Mouse (Mus musculus): ENCODE measurements at regions not wholly inside any gene's neighbourhood (a gene's known extent, or its start where the extent isn't known, plus 50 kb on each side); places are given as distances from the start of the nearest gene placed in this dataset.

DNA sequence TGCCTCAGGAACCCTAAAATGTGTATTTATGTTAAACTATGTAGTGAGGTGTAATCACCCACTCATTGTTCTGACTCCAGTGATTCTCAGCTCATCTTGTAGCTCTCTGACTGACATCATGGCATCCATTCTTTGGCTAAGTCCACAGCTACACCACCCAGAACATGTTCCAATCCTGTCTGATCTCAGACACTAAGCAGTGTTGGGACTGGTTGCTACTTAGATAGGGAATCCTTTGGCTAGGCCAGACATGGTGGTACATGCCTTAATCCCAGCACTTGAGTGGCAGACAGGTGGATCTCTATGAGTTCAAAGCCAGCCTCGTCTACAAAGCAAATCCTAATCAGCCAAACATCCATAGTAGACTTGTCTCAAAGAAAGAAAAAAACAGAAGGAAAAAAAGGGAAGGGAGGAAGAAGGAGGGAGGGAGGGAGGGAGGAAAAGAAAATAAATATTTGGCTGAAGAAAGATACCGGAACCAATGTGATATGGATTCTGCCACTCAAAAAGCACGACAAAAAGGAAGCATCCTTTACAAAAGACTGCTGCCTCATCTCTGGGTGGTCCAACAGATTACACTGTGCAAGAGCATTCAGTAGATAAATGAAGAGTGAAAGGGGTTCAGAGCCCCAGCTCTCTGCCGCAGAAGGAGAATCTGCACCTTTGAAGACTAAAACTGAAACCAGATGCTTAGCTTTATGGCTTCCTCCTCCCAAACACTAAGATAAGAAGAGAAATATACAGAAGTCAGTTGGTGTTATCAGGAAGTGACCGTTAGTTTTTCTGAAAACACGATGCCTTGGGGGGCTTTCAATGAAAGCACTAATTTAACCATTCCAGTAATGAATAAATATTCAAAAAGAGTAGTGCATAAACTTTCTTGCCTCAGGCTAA, 51.5 kb upstream of the Med13 start:
- no peaks in the 10 kb centered on the region for H3K9me3 ChIP-seq
- H3K27me3 ChIP-seq, result no peaks in the 10 kb centered on the region
- ATAC-seq (replicated peaks), result no peak
- 66% methylated on average over 6 of the region's 6 CpGs for WGBS
- no peaks in the 10 kb centered on the region for H3K36me3 ChIP-seq
- peaks cover 13% of the 10 kb centered on the region for H3K4me1 ChIP-seq
- H3K9ac ChIP-seq (replicated peaks), result no peak overlapping the region
- H3K4me3 ChIP-seq, result no peak overlapping the region
- no peak overlapping the region for H3K27ac ChIP-seq (replicated peaks)
- no peak overlapping the region for H3K4me2 ChIP-seq (replicated peaks)

DNA sequence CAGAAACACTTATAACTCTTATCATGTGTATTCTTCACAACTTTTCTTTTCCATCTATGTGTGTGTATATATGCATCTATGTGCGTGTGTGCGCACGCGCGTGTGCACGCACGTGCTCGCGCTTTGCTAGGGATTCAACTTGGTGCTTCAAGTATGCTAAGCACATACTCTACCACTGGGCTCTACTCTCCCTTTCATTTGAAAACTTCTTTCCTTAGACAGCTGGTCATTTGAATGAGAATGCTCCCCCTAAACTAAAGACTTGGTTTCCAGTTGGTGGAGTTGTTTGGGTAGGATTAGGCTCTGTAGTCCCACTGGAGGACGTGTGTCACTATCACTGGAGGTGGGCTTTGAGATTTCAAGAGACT, 52.2 kb upstream of the Med13 start:
- peaks cover 13% of the 10 kb centered on the region for H3K4me1 ChIP-seq
- H3K4me3 ChIP-seq, result no peak overlapping the region
- ATAC-seq (replicated peaks), result no peak; the same call in 1 of the 2 replicates
- H3K36me3 ChIP-seq, result no peaks in the 10 kb centered on the region
- no peak overlapping the region for H3K27ac ChIP-seq (replicated peaks)
- H3K4me2 ChIP-seq (replicated peaks), result no peak overlapping the region
- no peaks in the 10 kb centered on the region for H3K9me3 ChIP-seq
- H3K27me3 ChIP-seq, result no peaks in the 10 kb centered on the region
- no peak overlapping the region for H3K9ac ChIP-seq (replicated peaks)
- WGBS, result 70% methylated on average over 10 of the region's 10 CpGs

DNA sequence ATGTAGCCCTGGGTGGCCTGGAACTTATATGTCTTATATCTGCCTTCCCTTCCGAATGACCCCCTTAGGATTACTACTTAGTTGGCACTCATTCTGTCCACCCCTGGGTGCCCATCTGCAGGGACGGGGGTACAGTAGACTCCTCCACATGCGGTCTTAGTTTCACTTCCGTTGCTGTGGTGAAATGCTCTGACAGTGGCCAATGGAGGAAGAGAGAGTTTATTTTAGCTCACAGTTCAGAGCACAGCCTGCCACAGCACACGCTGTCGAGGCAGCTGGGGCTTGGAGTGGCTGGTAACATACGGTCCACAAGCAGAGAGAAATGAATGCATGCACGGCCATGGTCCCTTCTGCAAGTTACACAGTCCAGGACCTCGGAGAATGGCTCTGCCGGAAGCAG, 53.1 kb upstream of the Med13 start:
- H3K36me3 ChIP-seq, result no peaks in the 10 kb centered on the region
- ATAC-seq (replicated peaks), result no peak
- H3K4me2 ChIP-seq (replicated peaks), result no peak overlapping the region
- no peaks in the 10 kb centered on the region for H3K9me3 ChIP-seq
- no peak overlapping the region for H3K27ac ChIP-seq (replicated peaks)
- H3K4me1 ChIP-seq, result peaks cover 13% of the 10 kb centered on the region
- no peaks in the 10 kb centered on the region for H3K27me3 ChIP-seq
- no peak overlapping the region for H3K4me3 ChIP-seq
- 86% methylated on average over 10 of the region's 10 CpGs for WGBS
- no peak overlapping the region for H3K9ac ChIP-seq (replicated peaks)

DNA sequence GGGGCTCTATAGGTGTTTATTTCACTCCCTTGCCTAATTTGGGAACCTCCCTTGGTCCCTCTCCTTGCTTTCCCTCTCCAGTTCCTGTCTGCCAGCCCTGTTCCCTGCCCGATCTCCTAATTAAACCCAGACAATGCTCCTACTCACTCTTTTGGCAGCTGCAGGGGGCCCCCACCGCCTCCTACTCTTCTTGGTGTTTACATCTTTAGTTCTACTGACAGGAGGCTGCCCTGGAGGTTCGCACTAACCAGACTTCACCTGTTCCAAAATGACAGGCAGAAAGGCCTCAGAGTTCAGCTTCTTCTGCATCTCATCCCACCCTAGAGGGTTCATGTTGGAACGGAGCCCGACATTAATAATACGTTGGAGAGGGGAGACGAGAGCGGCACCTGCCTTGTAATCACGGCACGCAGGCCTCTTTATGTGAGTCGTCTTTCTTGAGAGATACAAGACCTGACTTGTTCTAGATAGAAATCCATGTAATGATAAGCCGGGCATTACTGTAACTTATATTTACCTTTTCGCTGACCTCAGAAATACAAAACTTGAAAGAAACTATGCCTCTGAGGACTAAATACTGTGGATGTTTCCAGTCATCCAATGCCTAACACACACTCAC, 55.5 kb upstream of the Med13 start:
- Histone ChIP-seq H3K36me3 (no peaks in the 10 kb centered on the region), H3K4me2 (replicated peaks) (0 out of 2 replicates have a peak overlapping the region, but pooled peaks have one; percentile 1), H3K9me3 (no peaks in the 10 kb centered on the region), H3K27ac (replicated peaks) (peak overlapping the region; percentile 44), H3K9ac (replicated peaks) (no peak overlapping the region), H3K27me3 (no peaks in the 10 kb centered on the region), H3K4me1 (peaks cover 27% of the 10 kb centered on the region), H3K4me3 (no peak overlapping the region)
- WGBS, result 17% methylated on average over 13 of the region's 13 CpGs
- ATAC-seq (replicated peaks), result peak; percentile 67

DNA sequence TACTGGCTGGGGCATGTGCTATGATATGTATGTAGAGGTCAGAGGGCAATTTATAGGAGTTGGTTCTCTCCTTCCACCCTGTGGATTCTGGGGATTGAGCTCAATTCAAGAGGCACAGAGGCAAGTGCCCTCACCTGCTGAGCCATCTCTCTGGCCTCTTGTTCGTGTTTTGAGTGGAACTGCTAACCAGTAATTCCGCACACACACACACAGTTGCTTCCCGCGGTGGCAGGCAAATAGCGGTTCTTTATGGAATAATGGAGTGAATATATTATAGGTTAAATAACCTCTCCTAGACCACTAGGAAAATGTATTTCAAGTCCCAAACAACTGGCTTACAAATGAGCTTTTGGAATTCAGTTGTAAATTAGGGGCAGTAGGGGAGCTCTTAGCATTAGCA, 59.1 kb upstream of the Med13 start:
- no peak overlapping the region for H3K27ac ChIP-seq (replicated peaks)
- H3K27me3 ChIP-seq, result no peaks in the 10 kb centered on the region
- H3K4me3 ChIP-seq, result no peak overlapping the region
- peaks cover 27% of the 10 kb centered on the region for H3K4me1 ChIP-seq
- no peaks in the 10 kb centered on the region for H3K36me3 ChIP-seq
- 19% methylated on average over 5 of the region's 5 CpGs for WGBS
- H3K4me2 ChIP-seq (replicated peaks), result no peak overlapping the region
- H3K9me3 ChIP-seq, result no peaks in the 10 kb centered on the region
- H3K9ac ChIP-seq (replicated peaks), result no peak overlapping the region
- ATAC-seq (replicated peaks), result no peak

DNA sequence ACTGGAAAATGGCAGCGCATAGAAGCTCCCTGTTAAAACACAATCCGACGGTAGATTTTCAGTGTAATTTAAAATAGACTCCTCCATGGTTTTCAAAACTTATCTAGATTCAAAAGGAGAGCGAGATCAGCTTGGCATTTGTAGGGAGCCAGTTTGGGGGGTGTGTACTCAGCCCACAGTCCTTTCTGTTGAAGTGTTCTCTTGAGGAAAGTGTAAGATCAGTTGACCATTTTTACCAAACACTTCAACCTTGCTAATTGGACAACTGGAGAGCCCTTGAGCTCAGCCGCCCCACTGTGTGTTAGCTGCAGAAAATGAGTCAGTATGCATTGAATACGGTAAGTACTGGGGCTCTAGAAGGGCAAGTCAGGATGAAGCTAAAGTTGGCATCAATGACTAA, 59.8 kb upstream of the Med13 start:
- H3K27ac ChIP-seq (replicated peaks), result 0 out of 2 replicates have a peak overlapping the region, but pooled peaks have one; percentile 6
- H3K27me3 ChIP-seq, result no peaks in the 10 kb centered on the region
- H3K4me1 ChIP-seq, result peaks cover 27% of the 10 kb centered on the region
- no peak overlapping the region for H3K4me2 ChIP-seq (replicated peaks)
- no peaks in the 10 kb centered on the region for H3K36me3 ChIP-seq
- WGBS, result 36% methylated on average over 6 of the region's 6 CpGs
- no peak overlapping the region for H3K4me3 ChIP-seq
- H3K9ac ChIP-seq (replicated peaks), result no peak overlapping the region
- no peak for ATAC-seq (replicated peaks)
- H3K9me3 ChIP-seq, result no peaks in the 10 kb centered on the region

DNA sequence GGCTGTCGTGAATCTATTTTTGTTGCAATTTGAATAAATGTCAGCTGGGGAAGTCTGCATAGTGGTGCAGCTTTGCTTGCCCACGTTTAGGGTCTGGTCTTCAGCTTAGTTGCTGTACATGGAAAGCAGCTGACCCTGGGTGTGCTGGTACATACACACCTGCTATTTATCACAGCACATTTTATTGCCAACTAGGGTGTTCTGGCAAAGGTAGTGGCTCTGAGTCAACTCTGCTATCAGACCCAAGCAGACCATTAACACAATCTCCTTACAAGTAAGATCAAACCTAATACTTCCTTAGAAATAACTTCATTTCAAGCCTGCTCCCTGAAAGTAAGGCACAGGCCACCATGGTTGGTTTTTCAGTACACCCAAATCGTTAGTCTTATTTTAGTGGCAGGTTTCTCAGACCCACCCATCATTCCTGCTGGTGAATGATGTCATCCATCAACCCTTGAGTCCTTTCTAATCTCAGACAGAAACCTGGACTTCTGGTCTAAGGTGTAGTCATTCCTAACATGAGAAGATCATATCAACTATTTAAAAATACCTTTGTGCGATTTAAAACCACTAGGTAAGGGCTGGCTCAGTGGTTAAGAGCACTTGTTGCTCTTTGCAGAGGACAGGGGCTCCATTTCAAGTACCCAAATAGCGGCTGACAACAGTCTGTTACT, 62.5 kb upstream of the Med13 start:
- Histone ChIP-seq H3K27ac (replicated peaks) (no peak overlapping the region), H3K4me1 (peaks cover 14% of the 10 kb centered on the region), H3K9me3 (no peaks in the 10 kb centered on the region), H3K27me3 (no peaks in the 10 kb centered on the region), H3K9ac (replicated peaks) (no peak overlapping the region), H3K4me2 (replicated peaks) (no peak overlapping the region), H3K4me3 (no peak overlapping the region), H3K36me3 (no peaks in the 10 kb centered on the region)
- 84% methylated on average over 5 of the region's 5 CpGs for WGBS
- ATAC-seq (replicated peaks), result no peak

DNA sequence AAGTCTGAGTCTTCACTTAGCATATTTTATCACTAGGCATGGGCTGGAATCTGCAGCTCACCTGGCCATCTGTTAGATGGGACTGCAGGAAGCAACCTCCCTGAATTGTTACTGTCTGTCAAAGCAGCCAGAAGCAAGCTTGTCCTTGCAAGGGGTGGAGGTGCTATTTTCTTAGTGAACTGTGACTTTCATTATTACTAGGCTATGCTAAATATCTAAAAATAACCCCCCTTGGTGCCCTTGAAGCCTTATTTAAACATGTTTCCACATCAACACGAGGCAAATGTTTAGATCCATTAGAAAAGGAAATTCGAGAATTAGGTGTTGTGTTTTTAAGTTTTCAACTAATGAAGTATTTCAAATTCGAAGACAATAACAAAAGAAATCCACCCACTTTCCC, 55.5 kb upstream of the Rnft1 start:
- Histone ChIP-seq H3K27me3 (no peaks in the 10 kb centered on the region), H3K27ac (replicated peaks) (peak overlapping the region; percentile 37; the same call in 1 of the 2 replicates), H3K4me1 (peaks cover 11% of the 10 kb centered on the region), H3K36me3 (no peaks in the 10 kb centered on the region), H3K4me2 (replicated peaks) (no peak overlapping the region), H3K9me3 (no peaks in the 10 kb centered on the region), H3K4me3 (no peak overlapping the region), H3K9ac (replicated peaks) (no peak overlapping the region)
- 69% methylated on average over 3 of the region's 3 CpGs for WGBS
- ATAC-seq (replicated peaks), result no peak

DNA sequence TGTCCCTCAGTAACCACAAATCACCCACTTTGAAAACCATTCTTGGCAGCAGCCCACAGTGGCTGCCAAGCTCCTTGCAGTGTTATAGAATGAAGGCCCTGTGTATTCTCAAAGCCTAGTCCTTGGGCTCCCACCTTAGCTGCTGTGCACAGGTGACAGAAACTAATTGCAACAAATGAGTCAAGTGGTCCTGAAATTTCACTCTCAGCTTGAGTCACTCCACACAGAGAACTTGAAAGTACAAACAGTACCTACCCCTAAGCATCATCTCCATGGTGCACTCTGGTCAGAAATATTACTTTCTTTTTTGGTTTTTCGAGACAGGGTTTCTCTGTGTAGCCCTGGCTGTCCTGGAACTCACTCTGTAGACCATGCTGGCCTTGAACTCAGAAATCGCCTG, 54.2 kb upstream of the Rnft1 start:
- Histone ChIP-seq H3K9me3 (no peaks in the 10 kb centered on the region), H3K4me3 (no peak overlapping the region), H3K9ac (replicated peaks) (no peak overlapping the region), H3K4me2 (replicated peaks) (no peak overlapping the region), H3K27ac (replicated peaks) (no peak overlapping the region), H3K27me3 (no peaks in the 10 kb centered on the region), H3K36me3 (no peaks in the 10 kb centered on the region), H3K4me1 (peaks cover 13% of the 10 kb centered on the region)
- ATAC-seq (replicated peaks), result no peak
- 95% methylated on average over 2 of the region's 2 CpGs for whole genome bisulfite sequencing

DNA sequence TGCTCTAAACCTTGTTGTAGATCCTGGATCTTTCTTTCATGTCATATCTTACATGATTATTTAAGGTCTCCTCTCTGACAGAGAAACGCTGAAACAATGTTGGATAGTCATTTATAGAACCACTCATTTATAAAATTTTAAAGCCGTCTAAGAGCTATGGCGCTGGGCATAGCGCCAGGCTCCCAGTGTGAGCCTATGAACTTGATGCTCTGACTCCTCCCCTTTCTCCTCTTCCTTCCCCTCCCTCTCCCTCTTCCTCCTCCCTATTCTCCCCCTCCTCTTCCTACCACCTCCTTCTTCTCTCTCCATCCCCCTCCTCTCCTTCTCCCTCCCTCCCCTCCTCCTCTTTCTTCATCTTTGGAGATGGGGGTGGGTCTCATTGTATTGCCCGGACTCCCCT, 52.9 kb upstream of the Rnft1 start:
- Histone ChIP-seq H3K9ac (replicated peaks) (no peak overlapping the region), H3K9me3 (no peaks in the 10 kb centered on the region), H3K27me3 (no peaks in the 10 kb centered on the region), H3K4me2 (replicated peaks) (no peak overlapping the region), H3K27ac (replicated peaks) (no peak overlapping the region), H3K36me3 (no peaks in the 10 kb centered on the region), H3K4me3 (no peak overlapping the region), H3K4me1 (peaks cover 15% of the 10 kb centered on the region)
- 73% methylated on average over 5 of the region's 5 CpGs for WGBS
- no peak for ATAC-seq (replicated peaks)

DNA sequence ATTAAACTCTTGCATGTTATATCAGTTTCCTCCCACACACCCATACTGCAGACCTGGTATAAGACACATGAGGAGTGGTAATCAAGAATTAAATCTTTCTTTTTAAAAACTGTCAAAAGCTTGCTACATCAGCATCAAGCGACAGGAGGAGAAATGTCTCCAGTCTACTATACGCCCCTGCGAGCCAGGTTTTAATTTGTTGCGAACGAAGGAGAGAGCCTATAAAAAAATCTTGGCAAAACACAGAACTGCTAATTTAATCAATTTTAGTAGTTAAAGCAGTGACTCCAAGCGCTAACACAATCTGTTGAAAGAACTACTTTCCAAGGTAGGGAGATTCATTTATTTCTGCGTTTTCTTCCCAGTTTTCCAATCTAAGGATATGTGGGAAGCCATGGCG, 50.4 kb upstream of the Rnft1 start:
- 62% methylated on average over 8 of the region's 8 CpGs for WGBS
- H3K9ac ChIP-seq (replicated peaks), result no peak overlapping the region
- no peak overlapping the region for H3K4me2 ChIP-seq (replicated peaks)
- H3K9me3 ChIP-seq, result no peaks in the 10 kb centered on the region
- ATAC-seq (replicated peaks), result peak; percentile 51; the same call in 1 of the 2 replicates
- H3K27me3 ChIP-seq, result no peaks in the 10 kb centered on the region
- no peak overlapping the region for H3K4me3 ChIP-seq
- peak overlapping the region; percentile 74 for H3K27ac ChIP-seq (replicated peaks)
- H3K36me3 ChIP-seq, result no peaks in the 10 kb centered on the region
- H3K4me1 ChIP-seq, result peaks cover 14% of the 10 kb centered on the region

Data from forebrain, embryonic 15.5 days (tissue).